Mouse (Mus musculus) cortical plate, adult 2 months (tissue): ENCODE results near the gene Tmed11.

Experiments
- CTCF ChIP-seq: fragments of 200-500 bp; IDR thresholded peaks from 2 replicates; pipeline ENCODE4 v1.5.1; 2011; ENCODE audit warnings: mild to moderate bottlenecking, control low read depth, low read length; ENCODE audit not compliant: insufficient read depth; ENCODE audit errors: extremely low read depth
- POLR2A ChIP-seq: fragments of 200-500 bp; IDR thresholded peaks from 2 replicates; pipeline ENCODE4 v1.6.1; 2011; ENCODE audit warnings: mild to moderate bottlenecking, low read length, control low read depth; ENCODE audit not compliant: insufficient read depth; ENCODE audit errors: extremely low read depth

- no peak for TF ChIP-seq POLR2A
- TF ChIP-seq CTCF, result no peak
Measured at GRCm38 (mm10) chr5:108836156-108836555, 41.0 kb upstream of the Tmed11 start.
